Mouse (Mus musculus): ENCODE data around the gene Cdk5rap2. TPM values are rescaled to one million over a fixed set of nuclear protein-coding genes. Genes with fewer than 3 reads are reported as not detected.

The Cdk5rap2 gene
- polyA plus RNA-seq, 1 experiment from 2014 or later: 19.3 TPM

- Histone ChIP-seq H3K4me2 (replicated peaks; ENCODE audit: low read depth, low read length) (no peak overlapping the region), H3K27me3 (ENCODE audit: insufficient read depth, low read length) (no peaks in the 10 kb centered on the region), H3K27ac (ENCODE audit: low read length) (no peak overlapping the region), H3K9me3 (ENCODE audit: low read length) (no peaks in the 10 kb centered on the region), H3K9ac (replicated peaks; ENCODE audit: low read length) (no peak overlapping the region), H3K36me3 (ENCODE audit: insufficient read depth, low read length) (peaks cover 25% of the 10 kb centered on the region), H3K4me1 (ENCODE audit: insufficient read depth, low read length) (no peaks in the 10 kb centered on the region), H3K4me3 (ENCODE audit: low read length) (no peak overlapping the region)
- no peak for ATAC-seq (ENCODE audit: low FRiP score, low TSS enrichment)
- WGBS: 92% methylated on average over 2 of the region's 2 CpGs
Measured at GRCm38 (mm10) chr4:70399074-70399473, 11.2 kb downstream of the Cdk5rap2 start.

- Histone ChIP-seq H3K27ac (ENCODE audit: low read length) (no peak overlapping the region), H3K4me1 (ENCODE audit: insufficient read depth, low read length) (no peaks in the 10 kb centered on the region), H3K9ac (replicated peaks; ENCODE audit: low read length) (no peak overlapping the region), H3K4me3 (ENCODE audit: low read length) (no peak overlapping the region), H3K27me3 (ENCODE audit: insufficient read depth, low read length) (no peaks in the 10 kb centered on the region), H3K4me2 (replicated peaks; ENCODE audit: low read depth, low read length) (no peak overlapping the region), H3K36me3 (ENCODE audit: insufficient read depth, low read length) (peaks cover 22% of the 10 kb centered on the region), H3K9me3 (ENCODE audit: low read length) (no peaks in the 10 kb centered on the region)
- ATAC-seq (ENCODE audit: low FRiP score, low TSS enrichment): no peak
- 82% methylated on average over 4 of the region's 4 CpGs for WGBS
Measured at GRCm38 (mm10) chr4:70398088-70398487, 12.2 kb downstream of the Cdk5rap2 start.

- no peaks in the 10 kb centered on the region for H3K27me3 ChIP-seq (ENCODE audit: insufficient read depth, low read length)
- no peak overlapping the region for H3K4me3 ChIP-seq (ENCODE audit: low read length)
- H3K4me2 ChIP-seq (replicated peaks; ENCODE audit: low read depth, low read length): no peak overlapping the region
- H3K36me3 ChIP-seq (ENCODE audit: insufficient read depth, low read length): peaks cover 19% of the 10 kb centered on the region
- no peaks in the 10 kb centered on the region for H3K4me1 ChIP-seq (ENCODE audit: insufficient read depth, low read length)
- H3K9ac ChIP-seq (replicated peaks; ENCODE audit: low read length): no peak overlapping the region
- no peak for ATAC-seq (ENCODE audit: low FRiP score, low TSS enrichment)
- WGBS: 84% methylated on average over 5 of the region's 5 CpGs
- no peaks in the 10 kb centered on the region for H3K9me3 ChIP-seq (ENCODE audit: low read length)
- no peak overlapping the region for H3K27ac ChIP-seq (ENCODE audit: low read length)
Measured at GRCm38 (mm10) chr4:70396701-70397100, 13.5 kb downstream of the Cdk5rap2 start.

- H3K9ac ChIP-seq (replicated peaks; ENCODE audit: low read length): no peak overlapping the region
Measured at GRCm38 (mm10) chr4:70394736-70395135, 15.5 kb downstream of the Cdk5rap2 start.

GRCm38 (mm10) chr4:70391760-70392372 lies 18.4 kb downstream of the Cdk5rap2 start:
- 83% methylated on average over 11 of the region's 11 CpGs for WGBS
- Histone ChIP-seq H3K4me3 (ENCODE audit: low read length) (no peak overlapping the region), H3K36me3 (ENCODE audit: insufficient read depth, low read length) (peaks cover 4% of the 10 kb centered on the region; the same call in 1 of the 2 replicates), H3K9me3 (ENCODE audit: low read length) (no peaks in the 10 kb centered on the region), H3K4me1 (ENCODE audit: insufficient read depth, low read length) (no peaks in the 10 kb centered on the region), H3K27ac (ENCODE audit: low read length) (no peak overlapping the region), H3K4me2 (replicated peaks; ENCODE audit: low read depth, low read length) (no peak overlapping the region), H3K27me3 (ENCODE audit: insufficient read depth, low read length) (no peaks in the 10 kb centered on the region), H3K9ac (replicated peaks; ENCODE audit: low read length) (no peak overlapping the region)
- ATAC-seq (ENCODE audit: low FRiP score, low TSS enrichment): no peak

More at GRCm38 (mm10) chr4:70394736-70395135, 15.5 kb downstream of the Cdk5rap2 start:
- no peaks in the 10 kb centered on the region for H3K4me1 ChIP-seq (ENCODE audit: insufficient read depth, low read length)
- no peak for ATAC-seq (ENCODE audit: low FRiP score, low TSS enrichment)
- H3K4me2 ChIP-seq (replicated peaks; ENCODE audit: low read depth, low read length): no peak overlapping the region
- H3K9me3 ChIP-seq (ENCODE audit: low read length): no peaks in the 10 kb centered on the region
- no peak overlapping the region for H3K27ac ChIP-seq (ENCODE audit: low read length)
- H3K4me3 ChIP-seq (ENCODE audit: low read length): no peak overlapping the region
- H3K36me3 ChIP-seq (ENCODE audit: insufficient read depth, low read length): peaks cover 8% of the 10 kb centered on the region; the same call in 1 of the 2 replicates
- 95% methylated on average over 2 of the region's 2 CpGs for WGBS
- no peaks in the 10 kb centered on the region for H3K27me3 ChIP-seq (ENCODE audit: insufficient read depth, low read length)

GRCm38 (mm10) chr4:70391073-70391472 lies 19.2 kb downstream of the Cdk5rap2 start:
- 88% methylated on average over 9 of the region's 9 CpGs for WGBS
- Histone ChIP-seq H3K9me3 (ENCODE audit: low read length) (no peaks in the 10 kb centered on the region), H3K36me3 (ENCODE audit: insufficient read depth, low read length) (peaks cover 4% of the 10 kb centered on the region; the same call in 1 of the 2 replicates), H3K4me1 (ENCODE audit: insufficient read depth, low read length) (no peaks in the 10 kb centered on the region), H3K9ac (replicated peaks; ENCODE audit: low read length) (no peak overlapping the region), H3K27me3 (ENCODE audit: insufficient read depth, low read length) (no peaks in the 10 kb centered on the region), H3K27ac (ENCODE audit: low read length) (no peak overlapping the region), H3K4me2 (replicated peaks; ENCODE audit: low read depth, low read length) (no peak overlapping the region), H3K4me3 (ENCODE audit: low read length) (no peak overlapping the region)
- no peak for ATAC-seq (ENCODE audit: low FRiP score, low TSS enrichment)

- no peaks in the 10 kb centered on the region for H3K9me3 ChIP-seq (ENCODE audit: low read length)
- H3K36me3 ChIP-seq (ENCODE audit: insufficient read depth, low read length): peaks cover 4% of the 10 kb centered on the region; the same call in 1 of the 2 replicates
- ATAC-seq (ENCODE audit: low FRiP score, low TSS enrichment): no peak
- H3K4me3 ChIP-seq (ENCODE audit: low read length): no peak overlapping the region
- H3K9ac ChIP-seq (replicated peaks; ENCODE audit: low read length): no peak overlapping the region
- H3K27me3 ChIP-seq (ENCODE audit: insufficient read depth, low read length): no peaks in the 10 kb centered on the region
- H3K4me1 ChIP-seq (ENCODE audit: insufficient read depth, low read length): no peaks in the 10 kb centered on the region
- 83% methylated on average over 5 of the region's 5 CpGs for WGBS
- H3K27ac ChIP-seq (ENCODE audit: low read length): no peak overlapping the region
- H3K4me2 ChIP-seq (replicated peaks; ENCODE audit: low read depth, low read length): no peak overlapping the region
Measured at GRCm38 (mm10) chr4:70386206-70386605, 24.0 kb downstream of the Cdk5rap2 start.

GRCm38 (mm10) chr4:70377359-70377758 lies 32.9 kb downstream of the Cdk5rap2 start:
- Histone ChIP-seq H3K36me3 (ENCODE audit: insufficient read depth, low read length) (no peaks in the 10 kb centered on the region), H3K27ac (ENCODE audit: low read length) (no peak overlapping the region), H3K27me3 (ENCODE audit: insufficient read depth, low read length) (no peaks in the 10 kb centered on the region), H3K4me1 (ENCODE audit: insufficient read depth, low read length) (no peaks in the 10 kb centered on the region), H3K9ac (replicated peaks; ENCODE audit: low read length) (no peak overlapping the region), H3K9me3 (ENCODE audit: low read length) (no peaks in the 10 kb centered on the region), H3K4me3 (ENCODE audit: low read length) (no peak overlapping the region), H3K4me2 (replicated peaks; ENCODE audit: low read depth, low read length) (no peak overlapping the region)
- ATAC-seq (ENCODE audit: low FRiP score, low TSS enrichment): no peak
- WGBS: 84% methylated on average over 4 of the region's 4 CpGs

- no peak overlapping the region for H3K27ac ChIP-seq (ENCODE audit: low read length)
- H3K9me3 ChIP-seq (ENCODE audit: low read length): no peaks in the 10 kb centered on the region
- ATAC-seq (ENCODE audit: low FRiP score, low TSS enrichment): no peak; the same call in 1 of the 2 replicates
- H3K4me2 ChIP-seq (replicated peaks; ENCODE audit: low read depth, low read length): no peak overlapping the region
- 70% methylated on average over 11 of the region's 11 CpGs for WGBS
- H3K4me3 ChIP-seq (ENCODE audit: low read length): no peak overlapping the region
- no peaks in the 10 kb centered on the region for H3K27me3 ChIP-seq (ENCODE audit: insufficient read depth, low read length)
- peaks cover 9% of the 10 kb centered on the region for H3K36me3 ChIP-seq (ENCODE audit: insufficient read depth, low read length)
- 0 out of 2 replicates have a peak, but pooled peaks cover 7% of the 10 kb centered on the region for H3K4me1 ChIP-seq (ENCODE audit: insufficient read depth, low read length)
- H3K9ac ChIP-seq (replicated peaks; ENCODE audit: low read length): no peak overlapping the region
Measured at GRCm38 (mm10) chr4:70365061-70365858, 45.0 kb downstream of the Cdk5rap2 start.

GRCm38 (mm10) chr4:70361366-70361765 lies 48.9 kb downstream of the Cdk5rap2 start:
- peaks cover 30% of the 10 kb centered on the region for H3K36me3 ChIP-seq (ENCODE audit: insufficient read depth, low read length)
- H3K9ac ChIP-seq (replicated peaks; ENCODE audit: low read length): no peak overlapping the region
- H3K27ac ChIP-seq (ENCODE audit: low read length): no peak overlapping the region
- H3K4me2 ChIP-seq (replicated peaks; ENCODE audit: low read depth, low read length): no peak overlapping the region
- ATAC-seq (ENCODE audit: low FRiP score, low TSS enrichment): no peak
- H3K9me3 ChIP-seq (ENCODE audit: low read length): no peaks in the 10 kb centered on the region
- no peak overlapping the region for H3K4me3 ChIP-seq (ENCODE audit: low read length)
- H3K27me3 ChIP-seq (ENCODE audit: insufficient read depth, low read length): no peaks in the 10 kb centered on the region
- WGBS: 39% methylated on average over 4 of the region's 4 CpGs
- 0 out of 2 replicates have a peak, but pooled peaks cover 7% of the 10 kb centered on the region for H3K4me1 ChIP-seq (ENCODE audit: insufficient read depth, low read length)

All from kidney, embryonic 16.5 days (tissue).